Mouse (Mus musculus): ENCODE results near the gene Slc17a7. TPM values are rescaled to one million over a fixed set of nuclear protein-coding genes. Genes with fewer than 3 reads are reported as not detected.
"Not testable (repeated sequence)": the region's sequence is repeated elsewhere in the genome, so short reads cannot be mapped to it uniquely, and the experiment has no call there.

The Slc17a7 gene
- polyA plus RNA-seq, 1 experiment = 0.02 TPM

- peaks cover 51% of the 10 kb centered on the region for H3K9me3 ChIP-seq (ENCODE audit: control insufficient read depth, low read length)
- no peaks in the 10 kb centered on the region for H3K36me3 ChIP-seq (ENCODE audit: control insufficient read depth)
- peaks cover 89% of the 10 kb centered on the region for H3K27me3 ChIP-seq (ENCODE audit: control insufficient read depth)
- H3K4me1 ChIP-seq (ENCODE audit: control insufficient read depth) = peaks cover 14% of the 10 kb centered on the region
- no peak overlapping the region for H3K4me3 ChIP-seq (replicated peaks)
- TF ChIP-seq TAL1 (IDR thresholded peaks at IDR 0.05; ENCODE audit: low read length) (no peak), GATA1 (IDR thresholded peaks at IDR 0.05; ENCODE audit: low read length) (no peak)
Measured at GRCm38 (mm10) chr7:45167761-45168445, 4.2 kb downstream of the Slc17a7 start.

- H3K36me3 ChIP-seq (ENCODE audit: control insufficient read depth) = no peaks in the 10 kb centered on the region
- peaks cover 86% of the 10 kb centered on the region for H3K27me3 ChIP-seq (ENCODE audit: control insufficient read depth)
- H3K4me1 ChIP-seq (ENCODE audit: control insufficient read depth) = peaks cover 12% of the 10 kb centered on the region
- H3K9me3 ChIP-seq (ENCODE audit: control insufficient read depth, low read length) = peaks cover 51% of the 10 kb centered on the region
- H3K4me3 ChIP-seq (replicated peaks) = no peak overlapping the region
- TF ChIP-seq GATA1 (IDR thresholded peaks at IDR 0.05; ENCODE audit: low read length) = no peak
- no peak for TF ChIP-seq TAL1 (IDR thresholded peaks at IDR 0.05; ENCODE audit: low read length)
Measured at GRCm38 (mm10) chr7:45168656-45169055, 4.9 kb downstream of the Slc17a7 start.

GRCm38 (mm10) chr7:45169495-45169894 lies 5.7 kb downstream of the Slc17a7 start:
- Histone ChIP-seq H3K4me3 (replicated peaks) (no peak overlapping the region), H3K4me1 (ENCODE audit: control insufficient read depth) (peaks cover 6% of the 10 kb centered on the region), H3K9me3 (ENCODE audit: control insufficient read depth, low read length) (peaks cover 49% of the 10 kb centered on the region), H3K36me3 (ENCODE audit: control insufficient read depth) (no peaks in the 10 kb centered on the region), H3K27me3 (ENCODE audit: control insufficient read depth) (peaks cover 85% of the 10 kb centered on the region)
- TF ChIP-seq TAL1 (IDR thresholded peaks at IDR 0.05; ENCODE audit: low read length) = no peak
- no peak for TF ChIP-seq GATA1 (IDR thresholded peaks at IDR 0.05; ENCODE audit: low read length)

- peaks cover 45% of the 10 kb centered on the region for H3K9me3 ChIP-seq (ENCODE audit: control insufficient read depth, low read length)
- no peaks in the 10 kb centered on the region for H3K36me3 ChIP-seq (ENCODE audit: control insufficient read depth)
- peaks cover 85% of the 10 kb centered on the region for H3K27me3 ChIP-seq (ENCODE audit: control insufficient read depth)
- H3K4me1 ChIP-seq (ENCODE audit: control insufficient read depth) = peaks cover 6% of the 10 kb centered on the region
- TF ChIP-seq TAL1 (IDR thresholded peaks at IDR 0.05; ENCODE audit: low read length) = no peak
- no peak for TF ChIP-seq GATA1 (IDR thresholded peaks at IDR 0.05; ENCODE audit: low read length)
- no peak overlapping the region for H3K4me3 ChIP-seq (replicated peaks)
Measured at GRCm38 (mm10) chr7:45172974-45173373, 9.2 kb downstream of the Slc17a7 start.

- not testable (repeated sequence) for H3K36me3 ChIP-seq (ENCODE audit: control insufficient read depth)
- peaks cover 85% of the 10 kb centered on the region for H3K27me3 ChIP-seq (ENCODE audit: control insufficient read depth)
Measured at GRCm38 (mm10) chr7:45173772-45174171, 10.0 kb downstream of the Slc17a7 start.

GRCm38 (mm10) chr7:45174567-45175280 lies 11.0 kb downstream of the Slc17a7 start:
- Histone ChIP-seq H3K9me3 (ENCODE audit: control insufficient read depth, low read length) (peaks cover 28% of the 10 kb centered on the region), H3K4me1 (ENCODE audit: control insufficient read depth) (peaks cover 9% of the 10 kb centered on the region), H3K36me3 (ENCODE audit: control insufficient read depth) (no peaks in the 10 kb centered on the region), H3K27me3 (ENCODE audit: control insufficient read depth) (peaks cover 85% of the 10 kb centered on the region), H3K4me3 (replicated peaks) (no peak overlapping the region)
- TF ChIP-seq GATA1 (IDR thresholded peaks at IDR 0.05; ENCODE audit: low read length) = no peak
- TF ChIP-seq TAL1 (IDR thresholded peaks at IDR 0.05; ENCODE audit: low read length) = no peak

More at GRCm38 (mm10) chr7:45173772-45174171, 10.0 kb downstream of the Slc17a7 start:
- not testable (repeated sequence) for H3K4me1 ChIP-seq (ENCODE audit: control insufficient read depth); H3K4me3 ChIP-seq (replicated peaks)
- peaks cover 37% of the 10 kb centered on the region for H3K9me3 ChIP-seq (ENCODE audit: control insufficient read depth, low read length)

- TF ChIP-seq GATA1 (IDR thresholded peaks at IDR 0.05; ENCODE audit: low read length) (no peak), TAL1 (IDR thresholded peaks at IDR 0.05; ENCODE audit: low read length) (no peak)
- Histone ChIP-seq H3K27me3 (ENCODE audit: control insufficient read depth) (peaks cover 85% of the 10 kb centered on the region), H3K36me3 (ENCODE audit: control insufficient read depth) (no peaks in the 10 kb centered on the region), H3K4me3 (replicated peaks) (no peak overlapping the region), H3K4me1 (ENCODE audit: control insufficient read depth) (peaks cover 9% of the 10 kb centered on the region), H3K9me3 (ENCODE audit: control insufficient read depth, low read length) (peaks cover 21% of the 10 kb centered on the region)
Measured at GRCm38 (mm10) chr7:45175398-45175797, 11.6 kb downstream of the Slc17a7 start.

- Histone ChIP-seq H3K4me3 (replicated peaks) (no peak overlapping the region), H3K9me3 (ENCODE audit: control insufficient read depth, low read length) (peaks cover 17% of the 10 kb centered on the region), H3K27me3 (ENCODE audit: control insufficient read depth) (peaks cover 87% of the 10 kb centered on the region), H3K4me1 (ENCODE audit: control insufficient read depth) (peaks cover 9% of the 10 kb centered on the region), H3K36me3 (ENCODE audit: control insufficient read depth) (no peaks in the 10 kb centered on the region)
- no peak for TF ChIP-seq GATA1 (IDR thresholded peaks at IDR 0.05; ENCODE audit: low read length)
- TF ChIP-seq TAL1 (IDR thresholded peaks at IDR 0.05; ENCODE audit: low read length) = no peak
Measured at GRCm38 (mm10) chr7:45175929-45176328, 12.2 kb downstream of the Slc17a7 start.

- Histone ChIP-seq H3K27me3 (ENCODE audit: control insufficient read depth) (peaks cover 89% of the 10 kb centered on the region), H3K4me3 (replicated peaks) (no peak overlapping the region)
- TF ChIP-seq GATA1 (IDR thresholded peaks at IDR 0.05; ENCODE audit: low read length) (no peak), TAL1 (IDR thresholded peaks at IDR 0.05; ENCODE audit: low read length) (no peak)
Measured at GRCm38 (mm10) chr7:45176356-45176755, 12.6 kb downstream of the Slc17a7 start.

More at GRCm38 (mm10) chr7:45176356-45176755, 12.6 kb downstream of the Slc17a7 start:
- H3K9me3 ChIP-seq (ENCODE audit: control insufficient read depth, low read length) = peaks cover 16% of the 10 kb centered on the region
- no peaks in the 10 kb centered on the region for H3K36me3 ChIP-seq (ENCODE audit: control insufficient read depth)
- H3K4me1 ChIP-seq (ENCODE audit: control insufficient read depth) = peaks cover 12% of the 10 kb centered on the region
